Mouse (Mus musculus) thymus, adult 2 months (tissue): ENCODE data around the gene Prex1.

ENCODE experiments used
- CTCF ChIP-seq: fragments of 200-500 bp; IDR thresholded peaks from 2 replicates; pipeline ENCODE4 v1.5.1; 2012; ENCODE audit warnings: mild to moderate bottlenecking, control low read depth, low read length, moderate library complexity, borderline replicate concordance; ENCODE audit not compliant: control insufficient read depth, poor library complexity, insufficient read depth; ENCODE audit errors: extremely low read depth
- POLR2A ChIP-seq: fragments of 200-500 bp; IDR thresholded peaks from 2 replicates; pipeline ENCODE4 v1.6.1; 2012; ENCODE audit warnings: mild to moderate bottlenecking, low read length, control low read depth, moderate library complexity; ENCODE audit not compliant: control insufficient read depth, poor library complexity, insufficient read depth; ENCODE audit errors: extremely low read depth

GRCm38 (mm10) chr2:166553502-166554168 is 160.0 kb downstream of the Prex1 start:
- TF ChIP-seq CTCF (no peak), POLR2A (no peak)
